Mouse (Mus musculus): ENCODE measurements around the gene Srp68.

The Srp68 gene

DNA sequence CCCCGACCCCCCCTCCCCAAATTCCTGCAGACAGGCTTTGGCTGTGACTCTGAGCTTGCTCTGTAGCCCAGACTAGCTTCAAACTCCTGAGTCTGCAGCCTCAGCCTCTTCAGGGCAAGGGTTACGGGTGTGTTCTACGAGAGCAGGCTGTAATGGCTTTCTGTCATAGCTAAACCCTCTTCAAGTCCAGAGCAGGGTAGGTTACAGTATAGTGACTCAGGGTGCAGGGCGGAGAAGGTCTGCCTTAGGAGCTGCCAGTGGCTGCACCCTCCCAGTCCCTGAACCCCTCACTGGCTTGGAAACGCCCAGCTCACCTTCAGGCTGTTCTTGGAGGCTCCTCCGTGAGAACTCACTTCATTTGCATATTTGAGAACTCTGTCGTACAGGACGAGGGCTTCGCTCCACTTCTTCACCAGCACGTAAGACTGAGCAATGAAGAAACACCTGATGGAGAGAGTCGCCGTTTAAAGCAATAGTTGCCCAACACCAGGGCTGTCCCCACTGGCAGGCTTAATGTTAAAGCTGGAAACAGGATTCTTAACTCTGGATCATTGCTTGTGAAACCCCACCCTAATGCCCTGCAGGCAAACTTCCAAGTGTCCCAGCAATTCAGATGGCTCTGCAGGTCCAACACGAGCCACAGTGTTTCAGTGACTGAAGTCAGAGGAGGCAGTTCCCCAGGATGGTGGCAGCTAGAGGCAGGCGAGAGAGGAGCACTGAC is 26.4 kb downstream of the Srp68 start:
- DNase-seq (ENCODE audit: low read depth, low spot score), result no peak

- no peak for DNase-seq (ENCODE audit: low read depth, low spot score)
Measured at GRCm38 (mm10) chr11:116245616-116246015, 28.4 kb downstream of the Srp68 start.

DNA sequence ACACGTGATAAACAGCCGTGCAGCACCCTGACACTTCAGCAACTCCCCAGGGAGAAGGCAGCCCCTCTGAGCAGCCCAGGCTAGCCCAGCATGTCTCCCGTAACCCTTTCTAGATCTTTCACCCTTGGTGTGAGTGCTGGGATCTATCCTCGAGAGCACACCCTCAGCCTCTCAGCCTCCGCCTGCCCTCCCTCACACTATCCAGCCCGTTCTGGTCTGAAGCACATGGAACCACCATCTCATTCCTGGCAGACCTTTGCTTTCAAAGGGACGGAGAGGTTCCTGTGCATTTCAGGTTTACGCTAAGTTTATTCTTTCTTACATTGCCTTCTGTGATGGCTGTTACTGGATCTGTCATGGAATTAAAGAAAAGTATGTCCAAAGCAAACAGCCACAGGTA is 29.4 kb downstream of the Srp68 start:
- no peak for DNase-seq (ENCODE audit: low read depth, low spot score)

DNA sequence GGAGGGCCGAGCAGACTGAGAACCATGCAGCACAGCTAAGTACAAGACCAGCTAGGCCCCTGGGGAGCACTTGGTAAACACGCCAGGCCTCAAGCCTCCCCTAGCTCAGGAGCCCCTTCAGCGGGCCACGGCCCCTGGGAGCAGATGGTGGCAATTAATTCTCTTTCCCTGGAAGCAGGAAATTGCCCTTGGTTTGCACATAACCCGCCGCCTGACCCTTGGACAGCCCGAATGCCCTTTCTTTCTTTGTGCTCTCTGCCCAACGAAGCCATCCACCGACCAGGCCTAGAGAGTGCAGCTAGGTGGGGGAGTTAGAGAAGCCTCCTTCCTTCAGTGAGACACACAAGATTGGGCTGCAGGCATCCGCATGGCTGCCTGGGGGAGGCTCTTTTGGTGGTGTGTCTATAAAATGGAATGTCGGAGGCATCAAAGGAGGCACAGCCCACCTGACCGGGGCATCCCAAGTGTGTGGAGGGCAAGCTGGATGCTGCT is 32.2 kb downstream of the Srp68 start:
- no peak for DNase-seq (ENCODE audit: low read depth, low spot score)

GRCm38 (mm10) chr11:116239797-116240196 is 34.2 kb downstream of the Srp68 start:
- DNase-seq (ENCODE audit: low read depth, low spot score), result no peak

DNA sequence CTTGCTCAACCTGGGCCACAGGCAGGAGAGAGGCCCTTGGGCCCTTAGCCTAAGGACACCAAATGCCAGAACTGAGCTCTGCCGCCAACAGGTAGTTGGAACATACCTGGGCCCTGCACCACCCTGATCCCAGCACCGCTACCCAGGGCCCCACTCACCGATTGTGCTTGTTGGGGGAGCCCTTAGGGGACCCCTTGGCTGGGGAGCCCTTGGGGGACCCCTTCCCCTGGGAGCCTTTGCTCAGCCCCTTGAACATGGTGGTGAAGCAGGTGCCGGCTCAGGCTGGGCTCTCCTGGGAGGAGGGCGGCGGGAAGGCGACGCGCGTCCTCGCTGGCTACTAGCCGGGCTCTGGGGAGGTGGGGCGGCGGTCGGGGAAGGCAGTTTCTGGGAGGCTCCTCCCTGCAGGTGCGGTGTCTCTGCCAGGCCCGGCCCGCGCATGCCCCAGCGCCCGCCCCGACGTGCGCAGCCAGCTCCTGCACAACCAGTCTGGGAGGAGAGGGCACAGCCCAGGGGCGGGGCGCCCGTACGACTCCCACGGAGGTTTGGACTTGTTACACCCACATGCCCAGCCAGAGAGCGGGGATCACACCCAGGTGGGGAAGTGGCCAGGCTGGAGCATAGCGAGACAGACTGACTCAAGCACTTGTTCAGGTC is 36.1 kb downstream of the Srp68 start, which contains the start of gene Evpl:
TSS of gene Evpl (minus strand) at position 336 of the 654 bp plus-strand sequence.
- peak; percentile 77 for DNase-seq (ENCODE audit: low read depth, low spot score)

GRCm38 (mm10) chr11:116234901-116235300 is 39.1 kb downstream of the Srp68 start:
- DNase-seq (ENCODE audit: low read depth, low spot score), result no peak

GRCm38 (mm10) chr11:116232427-116232826 is 41.6 kb downstream of the Srp68 start:
- no peak for DNase-seq (ENCODE audit: low read depth, low spot score)

GRCm38 (mm10) chr11:116228699-116229098 is 45.3 kb downstream of the Srp68 start:
- DNase-seq (ENCODE audit: low read depth, low spot score), result no peak

DNA sequence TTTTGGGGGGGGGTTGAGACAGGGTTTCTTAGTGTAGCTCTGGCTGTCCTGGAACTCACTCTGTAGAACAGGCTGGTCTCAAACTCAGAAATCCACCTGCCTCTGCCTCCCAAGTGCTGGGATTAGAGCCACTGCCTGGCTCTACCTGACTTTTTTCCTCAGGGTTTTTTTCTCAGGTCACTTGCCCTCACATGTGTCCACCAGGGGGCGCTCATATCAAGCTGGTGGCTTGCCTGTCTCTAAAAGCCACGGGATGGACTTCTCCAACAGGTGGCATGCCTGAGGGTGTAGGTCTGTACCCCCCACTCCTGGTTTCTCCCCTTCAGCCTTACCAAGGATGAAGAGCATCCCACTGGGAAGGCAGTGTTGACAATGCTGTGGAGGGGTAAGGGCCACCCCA is 47.6 kb downstream of the Srp68 start:
- peak; percentile 80 for DNase-seq (ENCODE audit: low read depth, low spot score)

DNA sequence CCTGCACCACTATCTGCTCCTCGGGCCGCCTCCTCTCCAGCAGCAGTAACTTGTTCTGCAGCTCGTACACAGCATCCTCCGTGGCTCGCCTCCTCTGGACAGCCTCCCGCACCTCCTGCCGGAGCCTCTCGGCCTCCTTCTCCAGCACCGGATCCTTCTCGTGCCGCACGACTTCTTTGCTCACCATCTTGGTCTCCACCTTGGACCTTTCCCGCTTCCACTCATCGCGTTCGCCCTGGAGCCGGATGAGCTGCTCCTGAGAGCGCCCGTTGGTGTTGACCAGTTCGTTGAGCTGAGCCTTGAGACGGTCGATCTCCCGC is 51.3 kb downstream of the Srp68 start:
- DNase-seq (ENCODE audit: low read depth, low spot score), result no peak

DNA sequence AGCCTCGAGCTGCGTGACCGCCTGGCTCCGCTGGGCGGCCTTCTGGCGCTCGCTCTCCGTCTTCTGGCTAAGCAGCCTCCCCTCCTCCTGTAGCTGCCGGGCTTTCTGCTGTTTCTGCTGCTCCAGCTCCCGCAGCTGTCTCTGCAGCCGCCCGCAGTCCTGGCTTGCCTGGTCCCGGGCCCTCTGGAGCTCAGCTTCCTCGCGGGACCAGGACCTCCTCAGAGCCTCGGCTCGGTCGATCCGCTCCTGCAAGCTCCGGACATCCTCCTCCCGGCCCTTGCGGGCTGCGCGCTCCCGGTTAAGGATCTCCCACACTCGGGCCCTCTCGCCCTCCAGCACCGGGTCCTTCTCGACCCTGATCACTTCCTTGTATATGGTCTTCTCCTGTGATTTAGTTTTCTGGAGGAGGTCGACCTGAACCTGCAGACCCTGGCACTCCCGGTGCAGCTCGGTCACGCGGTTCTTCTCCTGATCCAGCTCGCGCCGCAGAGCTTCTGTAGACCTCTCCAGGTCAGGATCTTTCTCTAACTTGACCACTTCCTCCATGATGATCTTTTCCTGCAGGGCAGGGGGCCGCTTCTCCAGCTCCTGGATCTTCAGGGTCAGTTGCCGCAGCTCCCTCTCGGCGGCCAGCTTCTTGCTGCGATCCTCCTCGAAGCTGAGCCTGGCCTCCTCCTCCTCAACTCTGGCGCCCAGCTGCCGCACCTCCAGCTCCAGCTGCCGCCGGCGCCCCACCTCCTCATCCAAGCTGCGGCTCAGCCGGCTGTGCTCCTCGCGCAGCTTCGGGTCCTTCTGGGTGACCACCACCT is 51.9 kb downstream of the Srp68 start:
- DNase-seq (ENCODE audit: low read depth, low spot score), result no peak

GRCm38 (mm10) chr11:116219885-116220284 is 54.1 kb downstream of the Srp68 start:
- peak; percentile 64 for DNase-seq (ENCODE audit: low read depth, low spot score)

- DNase-seq (ENCODE audit: low read depth, low spot score), result peak; percentile 47
Measured at GRCm38 (mm10) chr11:116218737-116219400, 55.1 kb downstream of the Srp68 start.

- no peak for DNase-seq (ENCODE audit: low read depth, low spot score)
Measured at GRCm38 (mm10) chr11:116218263-116218662, 55.8 kb downstream of the Srp68 start.

- no peak for DNase-seq (ENCODE audit: low read depth, low spot score)
Measured at GRCm38 (mm10) chr11:116216549-116216948, 57.5 kb downstream of the Srp68 start.

DNA sequence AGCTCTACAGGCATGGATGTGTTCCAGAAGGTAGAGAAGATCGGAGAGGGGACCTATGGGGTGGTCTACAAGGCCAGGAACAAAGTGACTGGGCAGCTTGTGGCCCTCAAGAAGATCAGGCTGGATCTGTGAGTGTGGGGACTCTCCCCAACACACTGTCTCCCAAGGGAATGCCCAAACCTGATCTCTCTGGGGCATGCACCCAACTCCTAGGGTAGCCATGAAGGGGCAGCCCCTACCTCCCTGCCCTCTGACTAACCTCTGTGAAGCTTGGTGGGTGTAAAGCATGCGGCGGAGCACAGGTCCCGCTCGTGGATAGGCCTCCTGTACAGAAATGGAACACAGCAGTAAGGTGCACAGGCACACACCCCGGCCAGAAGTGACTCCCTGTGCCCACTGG is 58.0 kb downstream of the Srp68 start:
- DNase-seq (ENCODE audit: low read depth, low spot score), result no peak

GRCm38 (mm10) chr11:116215181-116215580 is 58.8 kb downstream of the Srp68 start:
- DNase-seq (ENCODE audit: low read depth, low spot score), result no peak

GRCm38 (mm10) chr11:116213877-116214510 is 60.0 kb downstream of the Srp68 start:
- no peak for DNase-seq (ENCODE audit: low read depth, low spot score)

DNA sequence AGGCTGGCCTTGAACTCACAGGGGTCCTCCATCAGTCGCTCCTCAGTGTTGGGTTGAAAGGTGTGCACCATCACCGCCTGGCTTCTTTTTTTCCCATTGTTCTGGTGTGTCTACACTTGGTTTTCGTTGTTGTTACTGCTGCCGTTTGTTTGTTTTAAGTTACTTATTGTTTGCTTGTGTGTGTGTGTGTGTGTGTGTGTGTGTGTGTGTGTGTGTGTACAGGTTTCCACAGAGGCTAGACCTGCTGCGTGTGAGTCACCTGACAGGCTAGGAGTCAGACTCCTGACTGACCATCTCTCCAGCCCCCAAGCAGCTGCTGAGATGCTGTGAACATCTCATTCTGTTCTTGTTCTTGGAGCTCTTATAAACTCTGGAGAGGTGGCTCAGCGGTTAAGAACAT is 61.2 kb downstream of the Srp68 start:
- DNase-seq (ENCODE audit: low read depth, low spot score), result no peak

DNA sequence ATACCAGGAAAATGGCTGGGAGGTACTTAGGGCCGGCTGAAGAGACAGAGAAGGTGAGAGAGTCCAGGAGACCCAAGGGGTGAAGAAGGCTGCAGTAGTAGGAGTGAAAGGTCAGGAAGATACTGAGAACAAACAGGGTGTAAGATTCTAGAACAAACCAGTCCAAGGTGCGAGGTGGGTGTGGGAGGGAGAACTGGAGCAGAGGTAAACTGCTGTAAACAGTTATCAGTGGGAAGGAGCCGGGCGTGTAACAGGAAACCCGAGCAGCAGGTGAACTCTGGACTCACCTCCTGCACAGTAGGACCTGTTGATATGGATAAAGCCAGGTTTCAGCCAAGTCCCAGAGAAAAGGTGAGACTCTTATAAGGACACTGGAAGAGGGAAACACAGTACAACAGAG is 63.3 kb downstream of the Srp68 start:
- DNase-seq (ENCODE audit: low read depth, low spot score), result no peak

Data from CD4-positive helper T cell, adult 2 months (primary cell).